Mouse (Mus musculus): ENCODE data around the gene Gm13040. TPM values are rescaled to one million over a fixed set of nuclear protein-coding genes. Genes with fewer than 3 reads are reported as not detected.
"Not testable (repeated sequence)": the region's sequence is repeated elsewhere in the genome, so short reads cannot be mapped to it uniquely, and the experiment has no call there.

Gene Gm13040
- not detected in 2 replicates for polyA plus RNA-seq (2015; fragmentation: Nextera tagmentation; extraction: Ambion mirVana)

DNA sequence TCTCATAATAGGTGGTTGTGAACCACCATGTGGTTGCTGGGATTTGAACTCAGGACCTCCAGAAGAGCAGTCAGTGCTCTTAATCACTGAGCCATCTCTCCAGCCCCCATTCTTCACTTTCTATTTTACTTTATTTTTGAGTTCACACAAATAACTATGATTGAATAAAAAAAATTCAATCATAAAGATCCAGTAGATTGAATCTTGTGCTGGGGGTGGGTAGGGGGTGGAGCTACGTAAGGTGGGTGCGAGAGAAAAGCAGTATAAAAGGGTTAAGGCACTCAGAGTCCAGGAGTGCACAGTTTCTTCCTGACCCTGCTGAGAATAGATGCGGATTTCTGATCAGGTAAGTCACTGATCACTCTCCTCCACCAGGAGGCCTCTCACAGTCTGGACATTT, at the start of gene Gm13040:
Gene Gm13040, plus strand, starts transcription at position 301 of the 400 bp plus-strand sequence.
- H3K4me1 ChIP-seq; H3K27ac ChIP-seq; ATAC-seq; H3K9me3 ChIP-seq (replicated peaks); H3K9ac ChIP-seq; H3K36me3 ChIP-seq (ENCODE audit: poor library complexity, severe bottlenecking); H3K4me2 ChIP-seq; H3K4me3 ChIP-seq; H3K27me3 ChIP-seq: not testable (repeated sequence)
- WGBS: no CpG with 5 or more reads among the region's 3 CpGs

DNA sequence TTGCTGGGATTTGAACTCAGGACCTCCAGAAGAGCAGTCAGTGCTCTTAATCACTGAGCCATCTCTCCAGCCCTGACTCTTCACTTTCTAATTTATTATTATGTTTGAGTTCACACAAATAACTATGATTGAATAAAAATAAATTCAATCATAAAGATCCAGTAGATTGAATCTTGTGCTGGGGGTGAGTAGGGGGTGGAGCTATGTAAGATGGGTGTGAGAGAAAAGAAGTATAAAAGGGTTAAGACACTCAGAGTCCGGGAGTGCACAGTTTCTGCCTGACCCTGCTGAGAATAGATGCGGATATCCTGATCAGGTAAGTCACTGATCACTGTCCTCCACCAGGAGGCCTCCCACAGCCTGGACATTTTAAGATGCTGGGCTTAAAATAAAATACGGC, 24.7 kb upstream of the Gm13040 start, which contains the start of gene Gm13043:
Gene Gm13043, plus strand, starts transcription at position 301 of the 400 bp plus-strand sequence.
- H3K27me3 ChIP-seq: no peaks in the 10 kb centered on the region
- no peak within 1 kb of the TSS for H3K4me3 ChIP-seq
- H3K9ac ChIP-seq: no peak within 1 kb of the TSS
- no peak within 1 kb of the TSS for H3K4me2 ChIP-seq
- H3K36me3 ChIP-seq (ENCODE audit: poor library complexity, severe bottlenecking): no peaks in the 10 kb centered on the region
- WGBS: 96% methylated on average over 3 of the region's 3 CpGs
- H3K27ac ChIP-seq: no peak within 1 kb of the TSS
- no peak for ATAC-seq
- no peaks in the 10 kb centered on the region for H3K4me1 ChIP-seq
- H3K9me3 ChIP-seq (replicated peaks): peaks cover 3% of the 10 kb centered on the region; the same call in 1 of the 2 replicates

DNA sequence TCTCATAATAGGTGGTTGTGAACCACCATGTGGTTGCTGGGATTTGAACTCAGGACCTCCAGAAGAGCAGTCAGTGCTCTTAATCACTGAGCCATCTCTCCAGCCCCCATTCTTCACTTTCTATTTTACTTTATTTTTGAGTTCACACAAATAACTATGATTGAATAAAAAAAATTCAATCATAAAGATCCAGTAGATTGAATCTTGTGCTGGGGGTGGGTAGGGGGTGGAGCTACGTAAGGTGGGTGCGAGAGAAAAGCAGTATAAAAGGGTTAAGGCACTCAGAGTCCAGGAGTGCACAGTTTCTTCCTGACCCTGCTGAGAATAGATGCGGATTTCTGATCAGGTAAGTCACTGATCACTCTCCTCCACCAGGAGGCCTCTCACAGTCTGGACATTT, 15.6 kb downstream of the Gm13040 start, which contains the start of the genes BC080695 and Gm13057:
Gene BC080695, plus strand, starts transcription at position 301 of the 400 bp plus-strand sequence.
Gene Gm13057, plus strand, starts transcription at position 310 of the 400 bp plus-strand sequence.
- not testable (repeated sequence) for H3K9me3 ChIP-seq (replicated peaks); H3K27ac ChIP-seq; H3K4me3 ChIP-seq; ATAC-seq; H3K9ac ChIP-seq; H3K27me3 ChIP-seq; H3K4me1 ChIP-seq; H3K36me3 ChIP-seq (ENCODE audit: poor library complexity, severe bottlenecking); H3K4me2 ChIP-seq
- no CpG with 5 or more reads among the region's 3 CpGs for WGBS

Other genes with a start within 250 kb of the Gm13040 start
- 59.6 and 62.2 TPM in 2 replicates for gene Pdpn, start 236.4 kb upstream of the Gm13040 start, polyA plus RNA-seq (2015; fragmentation: Nextera tagmentation; extraction: Ambion mirVana)
- not detected in 2 replicates for gene Lrrc38, start 186.2 kb upstream of the Gm13040 start, polyA plus RNA-seq (2015; fragmentation: Nextera tagmentation; extraction: Ambion mirVana)
- gene Pramel1, start 141.5 kb upstream of the Gm13040 start, polyA plus RNA-seq (2015; fragmentation: Nextera tagmentation; extraction: Ambion mirVana): not detected in 2 replicates
- 24.3 and 24.4 TPM in 2 replicates for gene Pramef8, start 123.5 kb upstream of the Gm13040 start, polyA plus RNA-seq (2015; fragmentation: Nextera tagmentation; extraction: Ambion mirVana)
- gene Oog4, start 85.6 kb upstream of the Gm13040 start, polyA plus RNA-seq (2015; fragmentation: Nextera tagmentation; extraction: Ambion mirVana): not detected in 2 replicates
- gene Gm13043, start 24.6 kb upstream of the Gm13040 start, polyA plus RNA-seq (2015; fragmentation: Nextera tagmentation; extraction: Ambion mirVana): not detected in 2 replicates
- gene BC080695, start 15.7 kb downstream of the Gm13040 start, polyA plus RNA-seq (2015; fragmentation: Nextera tagmentation; extraction: Ambion mirVana): not detected in 2 replicates
- not detected in 2 replicates for gene Gm13057, start 15.8 kb downstream of the Gm13040 start, polyA plus RNA-seq (2015; fragmentation: Nextera tagmentation; extraction: Ambion mirVana)
- not detected in 2 replicates for gene Gm13083, start 79.0 kb downstream of the Gm13040 start, polyA plus RNA-seq (2015; fragmentation: Nextera tagmentation; extraction: Ambion mirVana)
- gene Gm13088, start 121.3 kb downstream of the Gm13040 start, polyA plus RNA-seq (2015; fragmentation: Nextera tagmentation; extraction: Ambion mirVana): not detected in 2 replicates
- gene Gm13089, start 166.8 kb downstream of the Gm13040 start, polyA plus RNA-seq (2015; fragmentation: Nextera tagmentation; extraction: Ambion mirVana): not detected in 2 replicates
- gene Gm13078, start 183.5 kb downstream of the Gm13040 start, polyA plus RNA-seq (2015; fragmentation: Nextera tagmentation; extraction: Ambion mirVana): not detected in 2 replicates